Mouse (Mus musculus) CD4-positive helper T cell, adult 2 months (primary cell): ENCODE measurements around the gene Gm20721.

ENCODE experiments used
- DNase-seq: peaks from one replicate; pipeline ENCODE4 v3.0.0-alpha.2; 2012; ENCODE audit warnings: low read depth, missing footprints, low spot score

The Gm20721 gene

DNA sequence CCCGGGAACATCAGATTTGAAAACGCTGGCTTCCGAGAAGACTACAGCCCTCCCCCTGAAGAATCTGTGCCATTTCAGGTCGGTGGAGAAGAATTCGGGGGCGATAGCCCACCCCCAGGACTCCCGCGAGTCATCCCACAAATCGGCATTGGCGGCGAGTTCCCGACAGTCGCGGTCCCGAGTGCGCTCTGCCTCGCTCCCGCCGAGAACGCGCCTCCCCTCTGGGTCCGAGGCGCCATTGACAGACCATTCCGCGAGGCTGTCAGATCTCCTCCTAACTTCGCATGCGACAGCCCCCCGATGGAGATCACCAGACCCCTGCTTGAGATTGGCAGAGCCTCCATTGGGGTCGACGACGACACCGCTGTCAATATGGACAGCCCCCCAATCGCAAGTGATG is 48.0 kb downstream of the Gm20721 start:
- no peak for DNase-seq

DNA sequence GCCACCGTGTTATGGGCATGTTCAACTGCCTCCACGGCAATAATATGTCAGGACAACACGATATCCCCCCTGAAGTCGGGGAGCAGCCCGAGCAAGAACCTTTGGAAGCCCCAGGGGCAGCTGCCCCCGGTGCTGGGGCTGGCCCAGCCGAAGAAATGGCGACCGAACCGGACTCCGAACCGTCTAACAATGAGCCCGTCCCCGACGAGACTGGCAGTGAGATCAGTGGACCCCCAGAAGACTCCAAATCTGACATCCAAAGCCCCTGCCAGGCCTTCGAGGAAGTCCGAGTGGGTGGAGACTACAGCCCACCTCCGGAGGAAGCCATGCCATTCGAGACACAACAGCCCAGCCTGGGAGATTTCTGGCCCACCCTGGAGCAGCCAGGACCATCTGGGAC is 48.7 kb downstream of the Gm20721 start:
- no peak for DNase-seq

- DNase-seq, result peak; percentile 48
Observed at GRCm38 (mm10) chr2:174297086-174297571, 49.4 kb downstream of the Gm20721 start.

- DNase-seq, result no peak
Observed at GRCm38 (mm10) chr2:174295900-174296465, 50.5 kb downstream of the Gm20721 start.

GRCm38 (mm10) chr2:174295175-174295899 is 51.2 kb downstream of the Gm20721 start:
- peak; percentile 71 for DNase-seq

DNA sequence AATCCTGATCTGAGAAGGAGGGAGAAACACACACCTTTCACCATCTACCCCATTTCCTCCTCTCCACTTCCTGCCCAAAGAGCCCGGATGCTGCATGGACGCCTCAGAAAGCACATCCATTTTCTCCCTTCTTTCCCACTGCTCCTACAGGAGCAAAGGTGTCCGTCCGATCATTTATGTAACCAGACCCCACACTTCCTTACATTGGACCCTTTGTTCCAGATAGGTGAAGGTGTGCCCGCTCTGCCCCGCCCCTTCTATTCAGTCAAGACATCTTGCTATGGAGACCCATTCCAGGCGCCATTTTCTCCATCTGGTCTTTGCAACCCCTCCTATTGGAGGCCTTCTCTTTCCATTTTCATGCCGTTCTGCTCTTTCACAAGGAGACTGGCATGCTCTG is 52.1 kb downstream of the Gm20721 start:
- DNase-seq, result no peak

DNA sequence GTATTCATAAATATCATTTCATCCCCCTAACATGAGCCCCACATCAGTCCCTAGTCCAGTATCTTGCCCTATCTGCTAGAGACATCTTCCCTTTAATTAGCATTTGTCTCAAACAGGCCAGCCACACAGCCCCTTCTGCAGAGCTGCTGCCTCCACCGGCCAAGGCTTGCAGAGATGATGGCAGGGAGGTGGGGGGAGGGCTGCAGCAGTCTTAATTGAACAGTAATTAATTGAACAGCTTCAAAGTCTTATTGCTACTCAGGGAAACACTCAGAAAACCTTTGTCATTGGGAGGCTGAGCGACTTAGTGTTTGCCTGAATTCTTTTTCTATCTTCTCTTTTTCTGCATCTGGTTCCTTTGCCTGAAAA is 54.9 kb downstream of the Gm20721 start:
- no peak for DNase-seq

- DNase-seq, result no peak
Observed at GRCm38 (mm10) chr2:174291029-174291661, 55.4 kb downstream of the Gm20721 start.

DNA sequence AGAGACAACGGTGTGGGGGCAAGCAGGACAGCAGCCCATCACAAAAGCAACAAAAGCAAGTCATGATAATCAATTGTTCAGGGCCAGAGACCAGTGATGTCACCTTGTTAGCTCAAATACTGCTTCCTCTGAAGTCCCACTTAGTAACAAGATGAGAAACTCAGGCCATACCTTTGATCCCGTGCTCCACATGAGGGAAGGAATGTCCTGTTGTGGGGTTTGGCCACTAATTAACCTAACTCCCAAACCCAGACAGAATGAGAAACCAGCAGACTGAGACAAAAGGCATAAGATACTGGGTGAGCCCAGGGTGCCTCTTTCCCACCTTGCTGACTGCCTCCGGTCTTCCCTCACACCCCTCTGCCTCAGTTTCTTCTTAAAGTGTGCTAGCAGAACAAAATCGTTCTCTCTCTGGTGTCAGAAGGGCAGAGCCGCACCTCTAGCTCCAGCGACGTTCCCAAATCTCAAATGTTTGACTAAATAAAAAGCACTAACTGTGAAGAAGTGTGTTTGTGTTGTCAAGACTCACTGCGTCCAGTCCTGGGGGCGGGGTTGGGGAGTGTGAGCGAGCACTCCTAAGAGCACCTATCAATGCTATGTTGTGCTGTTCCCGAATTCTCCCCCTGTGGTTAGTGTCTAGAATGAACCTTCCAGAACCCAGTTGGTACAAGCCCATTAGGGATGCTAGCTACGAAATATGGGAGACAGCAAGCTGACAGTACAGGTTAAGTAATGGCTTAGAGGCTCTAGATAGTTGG is 57.7 kb downstream of the Gm20721 start:
- DNase-seq, result no peak

DNA sequence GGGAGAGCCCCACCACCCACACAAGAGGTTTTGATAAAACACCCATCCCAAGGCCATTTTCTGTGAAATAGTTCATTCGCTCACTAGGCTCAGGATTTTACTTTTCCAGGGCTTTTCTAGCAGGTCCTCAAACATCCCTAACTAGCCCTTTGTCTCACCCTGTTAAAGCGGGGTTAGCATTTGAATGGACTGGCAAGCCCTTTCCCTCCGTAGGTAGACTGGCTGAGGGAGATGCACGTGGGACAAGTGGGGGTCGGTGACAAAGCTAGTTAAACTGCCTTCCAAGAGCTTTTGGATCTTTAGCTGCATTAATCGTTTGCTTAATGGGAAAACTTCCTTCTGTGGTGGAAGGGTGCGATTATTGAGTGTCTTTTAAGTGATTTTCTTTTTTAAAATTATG is 58.6 kb downstream of the Gm20721 start:
- no peak for DNase-seq

DNA sequence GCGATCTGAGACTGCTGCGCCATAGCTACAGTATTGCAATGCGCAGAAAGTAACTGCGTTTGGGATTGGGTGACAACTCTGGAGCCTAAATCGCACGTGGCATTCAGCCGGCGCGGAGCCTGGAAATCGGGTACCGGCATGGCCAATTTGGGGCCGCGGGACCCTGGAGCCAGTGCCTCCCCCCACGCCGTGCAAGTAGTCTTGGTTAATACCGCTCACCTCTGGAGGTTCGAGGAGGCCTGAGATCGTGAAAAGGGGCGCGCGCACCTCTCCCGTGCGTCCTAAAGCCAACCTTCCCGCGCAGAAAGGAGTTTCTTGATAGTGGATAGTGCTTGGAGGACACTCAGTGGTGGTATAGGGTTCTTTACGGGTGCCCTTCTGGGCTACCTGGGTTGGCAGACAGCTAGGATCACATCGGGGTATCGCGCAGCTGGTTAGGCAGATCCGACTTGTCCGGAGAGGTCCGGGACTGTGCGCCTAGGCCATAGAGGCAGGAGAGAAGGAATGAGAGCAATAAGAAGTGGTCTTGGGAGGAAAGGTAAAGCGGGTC is 60.5 kb downstream of the Gm20721 start:
- DNase-seq, result no peak

- no peak for DNase-seq
Observed at GRCm38 (mm10) chr2:174284807-174285457, 61.6 kb downstream of the Gm20721 start.

GRCm38 (mm10) chr2:174284011-174284410 is 62.5 kb downstream of the Gm20721 start, which contains the start of gene Gnas:
Gene Gnas, plus strand, starts transcription at chr2:174284320.
- DNase-seq, result no peak

DNA sequence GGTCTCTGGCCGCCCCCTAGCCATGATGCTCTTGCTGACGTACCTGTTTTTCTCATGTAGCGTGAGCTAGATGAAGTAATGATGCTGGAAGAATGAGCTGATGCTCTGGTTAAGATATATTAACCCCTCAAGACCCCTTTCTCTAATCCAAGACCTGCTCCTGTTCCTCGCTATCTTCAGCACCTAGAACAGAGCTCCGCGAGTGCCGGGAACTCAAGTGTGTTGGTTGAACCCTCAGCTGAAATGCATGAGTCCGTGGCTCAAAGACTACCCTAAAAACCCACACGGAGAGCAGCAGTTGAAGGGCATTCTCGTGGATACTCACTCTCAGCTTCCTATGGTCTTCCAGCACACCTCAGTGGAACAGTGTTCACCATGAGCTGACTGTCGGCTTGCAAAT is 63.2 kb downstream of the Gm20721 start:
- DNase-seq, result no peak
